Mouse (Mus musculus) T-helper 17 cell (primary cell): ENCODE results near the gene Xxylt1.

Source experiments
- in situ Hi-C, 2 experiments: fragments of 300-600 bp; cut with MboI, MseI; formaldehyde crosslinking; loops; 1 replicate in 1 of 2; 2 replicates in 1 of 2; pipeline ENCODE4 v1.15.1; 2025; ENCODE audit warnings: high pct_unique_total_duplicates in 2 of 2

The Xxylt1 gene

DNA sequence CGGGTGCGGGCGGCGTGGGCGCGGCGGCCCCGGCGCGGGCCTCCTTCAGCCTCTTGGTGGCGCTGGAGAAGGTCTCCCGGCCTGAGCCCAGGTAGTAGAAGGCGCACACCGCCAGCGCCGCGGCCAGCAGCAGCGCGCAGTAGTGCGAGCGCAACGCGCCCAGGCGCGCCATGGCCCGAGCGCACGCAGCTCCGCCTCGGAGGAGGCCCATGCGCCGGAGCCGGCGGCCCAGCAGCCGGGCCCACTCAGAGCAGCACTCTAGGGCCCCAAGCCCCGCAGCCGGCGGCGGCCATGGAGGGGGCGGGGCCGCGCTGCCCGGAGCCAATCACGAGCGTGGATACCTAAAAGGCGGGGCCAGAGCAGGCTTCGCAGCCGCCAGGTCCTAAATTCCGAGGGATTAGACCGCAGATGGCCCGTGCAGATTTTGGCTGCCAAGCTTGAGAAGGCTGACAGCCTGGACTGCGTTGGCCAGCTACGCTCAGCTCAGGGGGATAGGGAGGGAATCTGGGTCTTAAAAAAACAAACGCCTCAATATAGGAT lies at the start of gene Xxylt1:
Gene Xxylt1 (minus strand): TSS at position 308 of the 540 bp plus-strand sequence.
- in situ Hi-C loops: loop anchor here in 1 of 2 experiments (10.0 kb wide), 1 partner anchor 1984 kb away; the partner anchor contains the start of gene Lmln

DNA sequence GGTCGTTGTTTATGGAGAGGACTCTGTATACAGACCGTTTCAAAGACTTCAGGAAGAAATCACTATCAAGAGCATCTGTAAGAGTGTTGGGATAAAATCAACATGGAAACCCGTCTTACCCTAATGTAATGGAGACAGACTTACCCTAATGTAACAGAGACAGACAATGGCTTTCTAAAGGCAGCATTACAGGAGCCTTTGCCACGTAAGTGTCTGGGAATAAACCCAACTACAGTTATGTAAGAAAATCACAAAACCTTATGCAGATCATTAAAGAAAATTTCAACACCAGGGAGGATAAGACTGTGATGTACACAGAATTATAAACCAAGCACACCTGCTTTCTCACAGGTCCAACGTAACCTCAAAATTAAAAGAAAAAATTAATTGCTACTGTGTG lies 46.9 kb upstream of the Xxylt1 start:
- in situ Hi-C loops: no loop called here

GRCm38 (mm10) chr16:31124991-31125390 lies 43.8 kb upstream of the Xxylt1 start:
- in situ Hi-C loops: no loop called here

DNA sequence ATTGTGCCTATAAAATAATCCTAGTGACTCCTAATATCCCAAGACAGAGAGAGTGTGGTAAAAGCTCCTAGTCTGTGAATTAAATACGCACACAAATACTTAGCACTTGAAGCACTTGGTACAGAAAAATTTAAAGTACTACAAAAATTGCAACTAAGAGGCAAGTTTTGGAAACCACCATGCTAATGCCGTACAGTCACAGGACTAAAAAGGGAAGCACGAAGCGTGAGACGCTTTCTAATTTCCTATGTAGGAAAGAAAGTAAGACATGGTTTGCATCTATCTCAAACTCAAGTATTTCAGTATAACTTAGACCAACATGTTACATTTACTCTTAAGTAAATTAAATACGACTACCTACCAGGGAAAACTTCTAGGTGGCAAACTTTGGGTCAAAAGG lies 40.4 kb upstream of the Xxylt1 start:
- in situ Hi-C loops: no loop called here

DNA sequence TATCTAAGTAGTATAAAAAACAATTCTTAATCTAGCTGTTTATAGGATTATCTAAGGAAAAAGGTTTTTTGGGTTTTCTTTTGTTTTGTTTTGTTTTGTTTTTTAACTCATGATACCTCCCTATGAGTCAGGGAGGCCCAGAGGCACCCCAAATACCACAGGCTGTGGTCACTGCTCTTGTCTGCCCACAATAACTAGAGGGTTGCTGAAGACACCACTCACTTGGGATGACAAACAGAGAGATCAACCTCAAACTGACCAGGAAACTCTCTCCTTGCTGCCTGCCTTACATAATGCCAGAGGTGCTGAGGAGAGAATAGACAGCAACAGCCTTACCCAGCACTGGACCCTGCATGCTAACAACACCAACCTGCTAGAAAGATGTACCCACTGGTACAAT lies 32.4 kb upstream of the Xxylt1 start:
- in situ Hi-C loops: no loop called here

DNA sequence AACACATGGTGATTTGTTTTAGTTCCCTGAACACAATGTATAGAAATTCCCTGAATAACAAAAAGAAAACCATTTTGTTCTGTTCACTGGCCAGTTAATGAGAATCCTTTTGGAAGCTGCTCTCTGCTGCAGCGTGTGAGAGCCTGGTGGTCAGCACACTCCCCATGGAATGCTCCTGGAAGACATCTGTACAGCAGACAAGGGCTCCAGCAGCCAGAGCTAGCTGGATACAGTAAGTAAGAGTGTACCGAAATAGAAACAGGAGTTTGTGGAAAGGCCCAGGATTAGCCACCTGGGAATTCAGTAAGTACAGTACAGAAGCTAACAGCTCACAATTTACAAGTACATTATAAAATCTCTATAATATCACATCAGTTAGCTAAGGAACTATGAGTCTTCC lies 20.1 kb upstream of the Xxylt1 start:
- in situ Hi-C loops: no loop called here

DNA sequence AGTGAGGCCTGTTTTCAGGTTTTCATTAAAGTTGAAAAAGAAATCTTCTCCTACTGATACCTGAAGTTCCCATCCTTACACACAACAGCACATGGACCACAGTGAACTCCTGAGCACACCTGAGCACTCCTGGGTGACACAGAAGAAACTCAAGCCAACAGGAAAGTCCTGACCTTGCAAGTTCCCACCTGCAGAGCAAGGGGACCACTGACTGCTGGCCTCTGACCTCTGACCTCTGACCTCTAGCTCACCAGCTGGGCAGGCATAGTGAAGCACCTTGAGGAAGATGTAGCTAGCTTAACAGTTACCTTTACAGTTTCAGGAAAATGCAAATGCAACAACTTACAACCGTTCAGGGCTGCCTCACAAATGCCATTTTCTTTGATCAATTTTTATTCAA lies 18.7 kb upstream of the Xxylt1 start:
- in situ Hi-C loops: no loop called here

- in situ Hi-C loops: no loop called here
Measured at GRCm38 (mm10) chr16:31094036-31094435, 12.8 kb upstream of the Xxylt1 start.

- in situ Hi-C loops: no loop called here
Measured at GRCm38 (mm10) chr16:31093186-31093585, 12.0 kb upstream of the Xxylt1 start.

DNA sequence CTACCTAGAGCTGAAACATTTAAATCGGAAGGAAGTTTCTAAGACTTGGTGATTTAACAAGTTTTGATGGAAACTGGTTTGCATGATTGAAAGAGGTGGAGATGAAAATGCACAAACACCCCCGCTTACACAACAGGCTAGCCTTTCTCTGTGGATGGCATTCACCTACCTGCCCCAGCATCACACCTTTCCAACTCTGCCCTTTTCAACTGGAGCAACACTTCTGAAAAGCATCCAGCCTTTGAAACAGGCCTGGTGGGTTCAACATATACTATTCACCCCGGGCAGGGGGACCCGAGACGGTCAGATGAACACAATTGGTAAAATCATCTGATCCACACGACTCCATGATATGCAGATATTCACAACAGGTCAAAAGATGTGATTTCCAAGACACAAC lies 659 bp upstream of the Xxylt1 start:
- in situ Hi-C loops: loop anchor here in 1 of 2 experiments (10.0 kb wide), 1 partner anchor 1983 kb away; the partner anchor contains the start of gene Lmln

- in situ Hi-C loops: loop anchor here in 1 of 2 experiments (10.0 kb wide), 1 partner anchor 1984 kb away; the partner anchor contains the start of gene Lmln
Measured at GRCm38 (mm10) chr16:31080573-31081051, 620 bp downstream of the Xxylt1 start.

- in situ Hi-C loops: no loop called here
Measured at GRCm38 (mm10) chr16:31077396-31077795, 3.8 kb downstream of the Xxylt1 start.

- in situ Hi-C loops: no loop called here
Measured at GRCm38 (mm10) chr16:31076436-31076835, 4.8 kb downstream of the Xxylt1 start.

GRCm38 (mm10) chr16:31074324-31074908 lies 6.8 kb downstream of the Xxylt1 start:
- in situ Hi-C loops: loop anchor here (5.0 kb wide), 3 partner anchors 87 to 482 kb away; no protein-coding TSS in a partner anchor

DNA sequence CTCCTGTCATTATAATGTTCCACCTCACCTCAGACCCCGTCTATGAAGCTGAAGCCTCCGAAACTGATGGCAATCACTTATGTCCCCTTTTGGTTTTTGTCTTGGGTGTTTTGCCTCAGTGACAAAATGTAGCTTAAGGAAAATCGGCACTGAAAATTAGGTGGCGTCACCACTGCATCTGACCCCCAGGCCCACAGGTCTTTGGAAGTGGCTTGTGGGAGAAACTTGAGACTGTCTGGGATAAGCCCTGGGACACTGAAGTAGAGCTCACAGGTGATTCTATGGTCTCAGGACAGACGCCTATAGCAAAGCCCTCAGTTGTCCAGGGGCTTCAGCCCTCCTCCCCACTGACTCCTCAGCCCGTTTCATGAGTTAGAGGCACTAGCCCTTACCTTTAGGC lies 9.5 kb downstream of the Xxylt1 start:
- in situ Hi-C loops: loop anchor here (5.0 kb wide), 3 partner anchors 84 to 479 kb away; no protein-coding TSS in a partner anchor

GRCm38 (mm10) chr16:31070358-31071133 lies 10.7 kb downstream of the Xxylt1 start:
- in situ Hi-C loops: loop anchor here (5.0 kb wide), 3 partner anchors 83 to 478 kb away; no protein-coding TSS in a partner anchor

- in situ Hi-C loops: loop anchor here (5.0 kb wide), 3 partner anchors 82 to 477 kb away; no protein-coding TSS in a partner anchor
Measured at GRCm38 (mm10) chr16:31069211-31070166, 11.7 kb downstream of the Xxylt1 start.

DNA sequence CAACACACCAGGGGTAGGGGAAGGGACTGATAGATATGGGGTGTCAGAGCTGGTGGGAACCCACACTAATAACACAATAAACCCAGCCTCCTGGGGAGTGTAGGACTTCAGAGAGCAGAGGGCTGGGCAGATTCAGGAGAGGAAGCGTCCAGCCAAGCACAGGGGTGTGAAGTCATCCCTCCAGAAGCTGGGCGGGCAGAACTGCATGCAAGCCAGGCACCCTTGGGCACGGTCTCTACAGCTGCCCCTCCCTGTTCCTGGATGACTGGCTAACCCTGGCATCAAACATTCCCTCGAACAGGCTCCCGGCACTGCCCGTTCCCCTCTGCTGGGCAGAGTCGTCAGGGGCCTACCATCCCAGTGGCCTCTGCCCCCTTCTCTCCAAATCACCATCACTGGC lies 13.0 kb downstream of the Xxylt1 start:
- in situ Hi-C loops: no loop called here

- in situ Hi-C loops: no loop called here
Measured at GRCm38 (mm10) chr16:31066344-31067098, 14.7 kb downstream of the Xxylt1 start.

GRCm38 (mm10) chr16:31064782-31065181 lies 16.4 kb downstream of the Xxylt1 start:
- in situ Hi-C loops: no loop called here
